Mouse (Mus musculus) lung, adult 2 months (tissue): Measurements from ENCODE around the gene Stk24.

Experiments
- CTCF ChIP-seq: fragments of 200-500 bp; IDR thresholded peaks from 2 replicates; pipeline ENCODE4 v1.5.1; 2011; ENCODE audit warnings: mild to moderate bottlenecking, low read length, control low read depth; ENCODE audit not compliant: insufficient read depth
- POLR2A ChIP-seq: fragments of 200-500 bp; IDR thresholded peaks from 2 replicates; pipeline ENCODE4 v1.6.1; 2011; ENCODE audit warnings: low read depth, mild to moderate bottlenecking, control low read depth, low read length, borderline replicate concordance; ENCODE audit errors: extremely low read depth

- TF ChIP-seq CTCF (no peak), POLR2A (no peak)
Observed at GRCm38 (mm10) chr14:121294484-121294883, 85.3 kb downstream of the Stk24 start.
